Mouse (Mus musculus): ENCODE data around the gene Sppl2b.

DNA sequence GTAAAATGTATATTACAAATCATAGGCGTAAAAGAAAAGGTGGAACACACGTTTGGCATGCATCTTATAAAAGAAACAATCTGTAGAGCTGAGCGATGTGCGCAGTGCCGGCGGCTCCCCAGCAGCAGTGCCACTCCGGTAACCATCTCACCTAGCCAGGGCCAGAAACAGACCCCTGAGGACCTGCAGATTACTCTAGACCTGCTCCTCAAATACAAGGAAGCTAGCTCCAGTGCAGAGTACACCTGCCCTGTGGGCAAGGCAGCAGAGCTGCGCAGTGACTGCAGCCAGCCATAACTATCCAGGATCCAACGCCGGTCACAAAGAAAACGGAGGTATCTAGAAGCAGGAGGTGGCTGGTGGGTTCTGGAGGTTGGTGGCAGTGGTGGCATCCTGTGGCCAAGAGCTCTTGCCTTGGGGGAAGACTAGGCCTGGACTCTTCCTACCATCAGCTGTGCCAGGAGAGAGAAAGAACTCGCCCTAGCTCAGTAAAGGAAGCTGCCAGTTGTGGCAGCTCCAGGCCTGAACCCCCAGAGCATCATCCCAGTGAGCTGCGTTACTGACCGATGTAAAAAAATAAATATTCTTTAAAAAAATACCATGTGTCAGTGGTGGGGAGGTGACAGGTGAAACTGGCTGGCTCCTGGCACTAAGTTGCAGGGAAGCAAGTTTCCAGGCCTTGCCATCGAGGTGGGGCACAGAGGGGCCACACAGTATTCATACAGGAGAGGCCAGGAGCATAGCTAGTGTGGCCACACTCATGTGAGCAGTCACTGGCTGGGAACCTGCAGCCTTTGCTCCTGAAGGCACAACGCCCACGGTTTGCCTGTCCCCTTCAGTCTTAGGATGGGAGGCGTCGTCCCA lies 46.6 kb downstream of the Sppl2b start:
- TF ChIP-seq POLR2A (IDR thresholded peaks at IDR 0.05; ENCODE audit: low read depth, low read length): no peak
- TF ChIP-seq CTCF (conservative IDR thresholded peaks at IDR 0.05; ENCODE audit: insufficient read depth, insufficient read length, low read depth, low read length): no peak
